Mouse (Mus musculus) gastrocnemius, postnatal 14 days (tissue): ENCODE measurements at regions not wholly inside any gene's neighbourhood (a gene's known extent, or its start where the extent isn't known, plus 50 kb on each side); places are given as distances from the start of the nearest gene placed in this dataset.
A peak's percentile ranks its signal among the peaks of the same experiment; 100 is the strongest.

Experiments used
- DNase-seq: peaks from one replicate; pipeline ENCODE4 v3.0.0; 2021; ENCODE audit warnings: mixed read lengths
- intact Hi-C: fragments of 180-260 bp; cut with DNase I; formaldehyde crosslinking; loops from one replicate; pipeline ENCODE4 v1.15.1; 2025; ENCODE audit warnings: low total_unique reads

DNA sequence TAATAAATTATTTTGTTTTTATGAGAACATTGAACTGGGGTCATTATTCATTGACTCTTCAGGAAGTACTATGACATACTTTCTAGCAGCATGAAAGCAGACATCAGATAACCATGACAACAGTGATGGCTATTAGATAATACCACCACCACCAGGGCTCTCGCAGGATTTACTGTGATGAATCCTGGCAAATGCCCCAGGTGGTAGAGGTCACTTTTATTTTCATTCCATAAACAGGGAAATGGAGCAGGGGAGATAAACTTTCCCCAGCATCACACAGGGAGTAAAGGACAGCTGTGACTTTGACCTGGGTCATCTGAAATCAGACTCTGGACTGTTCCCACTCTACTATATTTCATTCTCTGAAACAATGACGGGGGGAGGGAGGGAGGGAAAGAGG is 375.0 kb downstream of the Gja1 start:
- DNase-seq, result no peak
- intact Hi-C loops, result no loop called here

DNA sequence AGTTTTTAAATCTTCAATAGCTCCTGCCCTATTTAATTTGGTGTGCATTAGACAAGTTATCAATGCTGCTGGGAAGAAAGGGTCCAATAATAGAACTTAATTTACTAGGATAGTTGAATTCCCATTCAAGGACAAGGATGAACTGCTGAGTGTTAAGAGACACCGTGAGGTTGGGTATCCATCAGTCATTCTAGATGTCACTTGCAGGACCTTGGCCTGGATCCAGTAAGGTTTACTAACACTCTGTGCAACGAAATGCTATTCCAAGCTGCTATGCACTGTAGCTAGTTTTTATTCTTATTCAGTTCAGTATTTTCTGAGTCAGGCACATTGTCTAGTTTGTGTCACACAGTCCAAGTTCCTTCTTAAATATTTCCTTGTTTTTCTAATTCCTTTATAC is 376.4 kb downstream of the Gja1 start:
- DNase-seq, result no peak
- intact Hi-C loops, result no loop called here

DNA sequence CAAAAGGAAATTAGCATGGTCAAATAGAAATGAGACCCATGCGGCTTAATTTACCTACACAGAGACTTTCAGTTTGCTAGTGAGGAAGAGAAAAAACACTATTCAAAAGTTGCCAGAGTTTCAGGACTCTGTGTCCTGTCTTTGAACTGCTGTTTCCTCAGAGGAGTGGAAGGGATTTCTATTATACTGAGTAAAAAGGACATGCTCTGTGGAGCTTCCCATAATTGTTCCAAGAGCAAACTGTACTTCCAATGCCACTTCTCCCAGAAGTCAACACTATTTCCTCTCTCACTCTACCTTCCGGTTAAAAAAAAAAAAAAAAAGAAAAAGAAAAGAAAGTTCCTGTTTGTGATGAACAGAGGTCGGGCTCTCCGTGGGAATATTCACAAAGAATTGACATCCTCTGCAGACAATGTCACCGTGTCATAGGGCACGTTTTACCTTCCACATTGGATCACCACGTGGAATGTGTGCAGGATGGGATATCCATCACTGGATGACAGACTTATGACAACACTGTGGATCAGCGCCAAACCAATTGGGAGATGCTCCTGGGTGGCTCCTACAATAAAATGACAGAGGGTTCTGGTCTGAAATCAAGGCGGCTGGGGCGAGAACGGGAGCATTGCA is 377.5 kb downstream of the Gja1 start:
- intact Hi-C loops, result no loop called here
- DNase-seq, result peak; percentile 14

DNA sequence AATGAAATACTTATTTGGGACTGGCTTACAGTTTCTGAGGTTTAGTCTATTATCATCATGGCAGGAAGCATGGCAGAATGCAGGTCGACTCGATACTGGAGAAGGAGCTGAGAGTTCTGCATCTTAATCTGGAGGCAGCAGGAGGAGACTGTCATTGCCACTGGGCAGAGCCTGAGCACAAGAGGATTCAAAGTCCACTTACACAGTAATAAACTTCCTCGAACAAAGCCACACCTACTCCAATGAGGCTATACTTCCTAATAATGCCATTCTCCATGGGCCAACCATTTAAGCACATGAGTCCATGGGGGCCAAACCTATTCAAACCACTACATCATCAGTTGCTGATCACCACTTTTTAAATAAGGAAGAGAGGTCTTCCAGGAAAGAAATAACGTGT is 393.5 kb downstream of the Gja1 start:
- intact Hi-C loops, result no loop called here

DNA sequence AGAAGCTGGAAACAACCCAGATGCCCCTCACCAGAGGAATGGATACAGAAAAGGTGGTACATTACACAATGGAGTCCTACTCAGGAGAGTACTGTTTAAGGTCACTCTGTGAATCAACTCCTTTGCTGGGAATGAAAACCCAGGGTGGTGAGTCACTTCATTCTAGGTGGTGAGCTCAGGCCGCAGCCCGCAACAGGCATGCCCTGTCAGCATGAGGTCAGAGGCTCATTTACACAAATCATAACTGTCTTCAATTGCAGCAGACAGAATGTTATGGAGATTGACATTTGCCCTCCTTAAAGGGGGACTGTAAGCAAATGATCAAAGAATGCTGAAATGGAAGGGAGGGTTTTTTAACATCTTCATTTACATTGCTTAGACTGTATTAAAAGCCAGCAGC is 405.1 kb downstream of the Gja1 start:
- DNase-seq, result no peak
- intact Hi-C loops, result no loop called here

More for the DNA sequence above, 393.5 kb downstream of the Gja1 start:
- no peak for DNase-seq

DNA sequence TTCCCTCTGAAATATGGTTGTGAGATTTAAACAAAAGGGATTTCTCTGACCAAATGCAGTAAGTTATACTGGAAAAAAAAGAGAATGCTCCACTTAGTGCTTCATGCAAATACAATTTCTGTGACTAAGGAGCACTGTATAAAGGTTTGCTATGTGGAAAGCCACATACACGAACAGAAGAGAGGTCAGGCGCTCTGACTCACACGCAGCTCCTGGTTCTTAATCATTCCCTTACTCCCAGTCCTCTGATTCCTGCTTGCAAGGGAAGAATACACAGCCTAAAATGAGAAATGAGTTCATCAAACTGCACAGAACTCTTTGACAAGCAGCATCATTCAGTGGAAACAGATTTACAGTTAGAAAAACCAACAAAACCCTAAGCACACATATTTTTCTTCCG is 406.8 kb downstream of the Gja1 start:
- intact Hi-C loops, result no loop called here

DNA sequence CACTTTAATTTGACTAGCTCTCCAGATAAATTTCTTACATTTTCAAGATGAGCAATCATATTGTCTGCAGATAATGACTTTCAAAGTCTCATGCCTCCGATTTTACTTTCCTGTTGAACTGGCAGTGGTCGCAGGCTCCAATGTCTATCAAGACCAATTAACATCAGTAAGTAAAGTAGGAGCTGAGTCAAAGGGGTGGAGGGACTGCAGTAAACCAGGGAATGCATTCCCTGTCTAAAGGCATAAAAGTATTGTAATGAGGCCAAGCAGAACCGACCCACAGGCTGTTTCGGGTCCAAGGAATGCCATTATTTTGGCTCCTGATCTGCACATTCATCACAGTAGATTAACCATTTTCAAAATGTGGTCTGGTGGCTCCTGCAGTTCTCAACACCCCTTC is 411.0 kb downstream of the Gja1 start:
- DNase-seq, result no peak
- intact Hi-C loops, result no loop called here

More for the DNA sequence above, 406.8 kb downstream of the Gja1 start:
- no peak for DNase-seq

DNA sequence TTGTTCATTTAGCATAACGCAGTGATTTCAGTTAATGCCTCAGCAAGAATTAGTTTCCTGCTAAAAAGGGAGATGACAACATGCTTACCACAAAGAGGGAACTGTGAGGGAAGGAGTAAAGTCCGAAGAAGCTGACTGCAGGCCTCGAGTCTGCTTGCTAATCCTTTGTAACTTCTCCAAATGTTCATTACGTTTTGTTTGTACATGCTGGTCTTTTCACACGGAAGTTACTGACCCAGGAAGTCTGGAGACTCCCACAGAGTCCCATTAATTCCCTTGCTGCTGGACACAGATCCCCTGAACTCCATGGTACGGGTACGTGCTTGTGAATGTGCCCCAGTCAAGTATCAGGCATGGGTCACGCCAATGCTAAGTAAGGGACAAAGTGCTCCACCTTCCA is 415.9 kb downstream of the Gja1 start:
- DNase-seq, result no peak

DNA sequence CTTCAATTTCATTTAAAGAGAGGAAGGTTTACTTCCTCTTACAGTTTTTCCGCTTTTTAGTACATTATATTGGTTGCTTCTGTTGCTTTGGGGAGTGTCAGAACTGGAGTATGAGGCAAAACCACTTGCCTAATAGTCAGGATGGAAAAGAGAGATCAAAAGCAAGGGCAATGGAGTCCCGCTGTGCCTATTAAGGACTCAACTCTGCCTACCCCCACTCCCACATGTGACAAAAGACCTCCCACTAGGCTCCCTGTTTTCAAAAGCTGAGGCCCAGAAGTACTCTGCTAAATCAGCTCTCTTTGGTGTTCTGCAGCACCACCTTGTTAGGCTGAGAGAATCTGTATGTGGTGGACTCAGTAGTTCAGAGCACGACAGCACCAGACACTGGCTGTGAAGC is 418.3 kb downstream of the Gja1 start:
- no peak for DNase-seq

More for the DNA sequence above, 415.9 kb downstream of the Gja1 start:
- intact Hi-C loops, result no loop called here

DNA sequence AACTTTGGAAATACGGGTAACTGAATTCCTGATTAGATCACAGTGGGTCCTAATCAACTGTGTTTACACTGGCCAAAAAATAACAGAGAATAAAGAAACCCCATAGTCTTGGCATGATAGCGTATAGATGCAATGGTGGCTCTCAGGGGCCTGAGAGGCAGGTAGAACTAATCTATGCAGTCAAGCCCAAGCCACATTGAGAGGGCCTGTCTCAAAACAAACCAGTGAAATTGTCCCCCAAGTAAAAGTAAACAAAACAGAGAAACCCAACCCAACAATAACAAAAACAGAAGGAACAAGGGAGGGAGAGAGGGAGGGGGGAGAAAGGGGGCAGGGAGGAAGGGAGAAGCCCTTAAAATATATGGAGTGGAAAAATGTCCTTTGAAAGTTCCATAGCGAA is 422.2 kb downstream of the Gja1 start:
- intact Hi-C loops, result no loop called here
- DNase-seq, result no peak

More for the DNA sequence above, 418.3 kb downstream of the Gja1 start:
- intact Hi-C loops, result no loop called here

DNA sequence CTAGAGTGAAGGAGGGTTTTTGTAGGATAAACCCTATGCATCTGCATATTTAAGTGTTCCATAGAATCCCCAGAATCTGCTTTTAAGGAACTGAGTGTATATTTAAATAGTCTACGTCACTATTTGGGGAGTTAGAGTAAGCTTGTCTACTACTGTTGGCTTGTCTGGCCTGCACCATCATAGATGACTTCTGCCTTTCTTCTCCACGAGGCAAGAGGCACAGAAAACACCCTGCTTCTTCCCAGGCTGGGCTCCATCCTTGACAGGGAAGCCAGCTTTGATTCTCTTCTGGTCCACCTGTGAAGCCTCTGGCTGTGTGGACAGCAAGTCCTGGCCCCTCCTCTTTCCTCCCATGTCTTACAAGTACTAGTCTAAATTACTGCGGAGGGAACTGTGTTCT is 422.6 kb downstream of the Gja1 start:
- no peak for DNase-seq
- intact Hi-C loops, result no loop called here

DNA sequence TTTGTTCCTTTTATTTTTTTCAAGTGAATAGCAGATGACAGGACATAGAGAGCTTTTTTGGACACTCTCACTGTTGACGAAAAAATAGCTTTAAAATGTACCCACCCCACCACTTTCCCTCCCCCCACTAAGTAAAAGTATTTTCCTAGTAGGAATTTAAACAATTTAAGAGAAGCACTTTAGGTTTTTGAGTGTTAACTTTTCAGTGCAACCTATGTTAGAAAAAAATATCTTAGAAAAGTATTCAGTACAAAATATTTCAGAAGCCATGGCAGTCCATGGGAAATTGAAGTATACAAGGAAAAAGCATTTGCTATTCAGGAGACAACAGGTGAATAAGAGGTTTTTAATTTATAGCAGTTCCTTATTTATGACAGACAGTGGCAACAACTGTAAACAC is 431.9 kb downstream of the Gja1 start:
- DNase-seq, result no peak
- intact Hi-C loops, result no loop called here

DNA sequence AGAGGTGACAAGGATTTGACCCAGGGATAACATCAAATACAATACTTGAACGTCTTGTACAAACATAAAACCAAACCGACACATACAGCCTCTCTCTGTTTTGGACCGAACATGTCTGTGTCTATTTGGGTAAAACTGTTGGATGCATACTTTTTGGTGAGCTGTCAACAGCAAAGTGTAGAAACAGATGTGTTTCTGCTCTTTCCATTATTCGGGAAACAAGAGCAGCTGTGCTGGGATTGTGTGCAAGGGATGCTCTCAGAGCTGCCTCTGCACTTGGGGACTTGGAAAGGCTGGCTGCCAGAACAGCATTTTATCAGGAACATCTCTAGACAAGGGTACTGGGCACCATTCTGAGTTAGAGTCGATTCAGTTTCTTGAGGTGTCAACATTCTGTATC is 445.0 kb downstream of the Gja1 start:
- DNase-seq, result peak; percentile 10
- intact Hi-C loops, result no loop called here

DNA sequence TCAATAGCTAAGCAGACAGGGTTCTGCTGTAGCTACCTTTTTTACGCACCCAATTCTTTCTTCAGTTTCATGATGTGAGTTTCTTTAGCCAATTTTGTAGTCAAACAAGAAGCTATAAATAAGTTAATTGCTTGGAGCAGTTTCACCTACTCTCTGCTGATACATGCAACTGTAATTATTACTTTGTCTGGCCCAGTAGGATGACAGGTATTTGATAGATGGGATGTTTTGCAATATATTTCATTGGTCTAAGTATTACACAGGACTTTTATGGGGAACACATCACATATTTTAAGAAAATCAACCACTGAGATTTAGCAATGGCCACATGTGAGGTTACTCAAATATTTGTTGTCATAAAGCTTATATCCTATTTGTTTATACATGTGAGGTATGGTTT is 454.2 kb downstream of the Gja1 start:
- no peak for DNase-seq
- intact Hi-C loops, result no loop called here

DNA sequence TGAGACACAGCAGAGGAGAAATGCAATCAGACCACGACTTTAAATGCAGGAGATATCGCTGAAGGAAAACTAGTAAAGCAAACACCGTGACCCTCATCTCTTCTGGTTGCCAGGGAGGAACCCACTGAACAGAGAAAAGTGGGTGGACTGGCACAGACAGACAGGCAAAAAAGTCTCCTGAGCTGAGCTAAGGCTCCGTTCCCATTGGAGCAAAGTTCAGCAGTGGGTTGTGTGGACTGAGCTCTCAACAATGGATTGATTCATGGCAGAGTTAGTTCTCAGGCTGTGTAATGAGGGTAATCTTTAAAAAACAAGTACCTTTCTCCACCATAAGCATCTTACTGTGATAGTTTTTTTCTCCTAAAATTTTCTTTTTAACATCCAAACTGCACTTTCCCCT is 454.8 kb downstream of the Gja1 start:
- intact Hi-C loops, result no loop called here
- DNase-seq, result no peak

DNA sequence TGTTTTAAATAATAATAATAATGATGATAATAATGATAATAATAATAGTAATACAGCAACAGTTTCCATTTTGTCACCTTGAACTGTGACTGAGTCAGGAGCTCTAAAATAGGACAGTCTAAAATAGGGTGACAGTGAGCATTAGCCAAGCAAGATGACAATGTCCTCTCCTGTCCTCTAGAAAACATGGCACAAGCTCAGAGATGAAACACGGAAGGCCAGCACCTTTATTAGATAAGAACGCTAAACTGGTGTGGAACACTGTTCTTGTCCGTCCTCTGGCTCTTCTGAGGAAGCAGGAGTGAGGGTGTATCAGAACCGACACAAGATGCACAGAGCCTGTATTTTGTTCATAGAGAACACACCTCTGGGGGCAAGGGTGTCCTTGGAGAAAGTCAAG is 459.0 kb downstream of the Gja1 start:
- intact Hi-C loops, result no loop called here
- DNase-seq, result no peak

DNA sequence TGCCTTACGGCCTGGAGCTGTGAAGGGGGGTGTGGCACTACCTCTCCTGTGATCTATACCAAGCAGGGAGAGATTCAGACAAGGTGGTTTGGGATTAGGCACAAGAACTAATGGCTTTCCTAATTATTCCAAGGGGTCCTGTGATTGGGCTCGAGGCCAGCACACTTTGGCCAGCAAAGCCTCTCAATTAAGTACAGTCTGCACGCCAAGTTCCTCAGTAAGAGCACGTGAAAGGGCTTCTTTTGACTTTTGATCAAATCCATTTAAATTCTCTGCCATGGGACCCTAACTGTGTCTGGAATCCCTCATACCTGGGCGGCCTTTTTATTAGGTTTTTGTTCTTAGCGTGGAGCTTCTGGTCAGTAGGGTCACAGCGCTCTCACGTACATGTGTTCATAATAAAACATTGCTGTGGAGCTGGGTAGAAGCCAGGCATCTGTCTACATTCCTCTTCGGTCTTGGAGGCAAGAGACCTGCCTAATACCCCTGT is 461.9 kb downstream of the Gja1 start:
- intact Hi-C loops, result no loop called here
- DNase-seq, result no peak

DNA sequence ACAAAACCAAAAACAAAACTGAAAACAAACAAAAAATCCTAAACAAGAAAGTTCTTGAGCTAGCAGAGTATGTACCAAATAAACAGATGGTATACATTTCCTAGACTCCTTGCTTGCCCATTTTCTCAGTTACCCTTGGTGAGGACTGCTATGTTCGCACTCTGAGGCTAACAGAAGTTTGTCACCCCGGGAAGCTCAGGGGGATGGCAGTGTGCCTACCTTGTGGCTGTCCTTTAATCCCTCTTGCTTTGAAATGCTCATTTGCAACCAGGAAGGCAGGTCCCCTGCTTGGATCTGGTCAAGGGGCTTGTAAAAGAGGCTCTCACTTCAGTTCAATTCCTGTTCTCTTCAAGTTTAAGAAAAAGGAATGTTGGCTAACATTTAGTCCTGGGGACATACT is 462.4 kb downstream of the Gja1 start:
- DNase-seq, result no peak
- intact Hi-C loops, result no loop called here

DNA sequence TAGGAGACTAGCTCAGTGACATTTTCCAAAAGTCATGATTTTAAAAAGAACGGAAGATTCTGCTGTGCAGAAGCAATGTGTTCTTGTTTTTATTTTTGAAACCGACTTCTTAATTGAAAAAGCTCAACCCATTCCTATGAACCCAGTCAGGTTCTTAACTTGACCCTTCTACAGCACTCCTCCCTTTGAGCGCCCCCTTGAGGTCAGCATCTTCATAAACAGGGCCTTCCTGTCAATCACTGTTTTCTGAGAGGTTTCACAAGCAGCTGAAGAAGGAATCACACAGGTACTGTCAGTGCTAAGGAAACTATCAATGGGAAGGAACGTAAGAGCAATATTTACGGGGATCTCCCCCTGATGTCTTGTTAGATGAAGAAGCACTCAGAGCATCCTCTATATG is 463.6 kb downstream of the Gja1 start:
- DNase-seq, result peak; percentile 17
- intact Hi-C loops, result loop anchor here (10.0 kb wide), 1 partner anchor 446 kb away; no protein-coding TSS in a partner anchor

DNA sequence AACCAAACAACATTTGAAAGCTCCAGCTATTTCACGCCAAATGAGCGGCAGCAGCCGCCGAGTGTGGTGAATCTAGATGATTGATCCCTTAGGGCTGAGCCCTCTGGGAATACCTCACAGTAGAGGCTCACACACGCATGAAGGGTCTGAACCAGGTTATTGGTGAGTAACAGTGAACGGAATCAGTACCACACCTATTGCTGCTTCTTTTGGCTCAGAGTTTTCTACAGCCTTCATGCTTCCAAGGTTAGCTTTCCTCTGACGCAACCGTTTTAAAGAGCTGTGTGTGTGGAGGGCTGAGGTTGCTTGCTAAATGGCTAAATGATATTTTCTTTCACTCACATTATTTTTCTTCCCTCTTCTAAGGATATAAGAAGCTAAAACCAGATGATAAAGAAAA is 464.4 kb downstream of the Gja1 start:
- no peak for DNase-seq
- intact Hi-C loops, result loop anchor here (10.0 kb wide), 1 partner anchor 447 kb away; no protein-coding TSS in a partner anchor

DNA sequence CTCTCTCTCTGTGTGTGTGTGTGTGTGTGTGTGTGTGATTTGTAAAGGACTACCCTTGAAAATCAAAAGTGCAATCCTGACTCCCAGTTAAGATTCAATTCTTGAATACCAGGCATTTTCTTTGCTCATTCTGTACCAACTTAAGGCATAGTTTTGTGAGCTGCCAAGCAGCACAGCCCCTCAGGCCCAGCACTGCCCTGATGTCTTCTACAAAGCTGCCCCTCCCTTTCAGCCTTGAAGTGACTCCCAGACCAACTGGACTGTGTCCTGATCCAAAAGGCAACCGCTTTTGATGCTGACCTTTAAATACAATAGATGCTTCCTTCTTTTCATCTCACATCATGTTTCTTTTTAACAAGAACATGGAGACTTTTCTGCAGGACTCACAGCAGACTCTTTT is 464.8 kb downstream of the Gja1 start:
- DNase-seq, result no peak
- intact Hi-C loops, result loop anchor here (10.0 kb wide), 1 partner anchor 447 kb away; no protein-coding TSS in a partner anchor

DNA sequence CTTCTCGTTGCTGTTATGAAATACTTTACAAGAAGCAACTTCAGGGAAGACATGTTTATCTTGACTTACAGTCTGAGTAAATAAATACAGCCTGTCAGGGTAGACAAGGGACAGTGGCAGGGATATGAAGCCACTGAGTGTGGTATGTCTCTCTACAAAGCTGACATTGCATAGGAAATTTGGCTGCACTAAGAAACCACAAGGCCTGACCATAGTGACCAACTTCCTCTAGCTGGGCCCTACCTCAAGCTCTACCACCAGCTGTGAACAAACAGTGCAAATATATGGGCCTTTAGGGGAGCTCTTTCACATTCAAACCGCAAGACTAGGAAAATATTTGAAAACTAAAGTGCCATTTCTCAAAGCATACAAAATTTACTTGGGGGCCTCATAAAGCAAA is 475.4 kb downstream of the Gja1 start:
- DNase-seq, result no peak
- intact Hi-C loops, result no loop called here
